Mouse (Mus musculus): Measurements from ENCODE around the gene Rnf222.
A peak's percentile ranks its signal among the peaks of the same experiment; 100 is the strongest.
"Not testable (repeated sequence)": the region's sequence is repeated elsewhere in the genome, so short reads cannot be mapped to it uniquely, and the experiment has no call there.

Rnf222 gene

GRCm38 (mm10) chr11:68911531-68912177, 23.3 kb downstream of the Rnf222 start:
- DNase-seq (ENCODE audit: low spot score): no peak

DNA sequence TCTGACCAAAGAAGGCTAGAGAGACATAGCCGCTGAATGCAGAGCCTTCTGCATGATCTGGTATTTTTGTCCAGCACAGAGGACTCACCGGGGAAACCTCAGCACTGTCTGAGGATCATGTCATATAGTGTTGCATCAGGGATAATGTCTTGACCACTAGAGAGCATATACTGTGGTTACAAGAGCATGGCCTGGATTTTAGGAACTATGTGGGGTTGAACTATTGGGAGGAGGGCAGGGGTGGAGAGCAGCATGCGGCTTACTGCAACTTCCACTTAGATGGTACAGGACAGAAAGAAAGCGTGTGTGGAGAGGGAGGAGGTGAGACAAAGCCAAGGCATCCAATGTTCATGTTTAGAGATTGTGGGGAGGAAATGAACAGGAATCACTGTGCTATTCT, 26.2 kb downstream of the Rnf222 start:
- no peak for DNase-seq (ENCODE audit: low spot score)

GRCm38 (mm10) chr11:68923191-68923590, 34.8 kb downstream of the Rnf222 start:
- DNase-seq (ENCODE audit: low spot score): no peak

DNA sequence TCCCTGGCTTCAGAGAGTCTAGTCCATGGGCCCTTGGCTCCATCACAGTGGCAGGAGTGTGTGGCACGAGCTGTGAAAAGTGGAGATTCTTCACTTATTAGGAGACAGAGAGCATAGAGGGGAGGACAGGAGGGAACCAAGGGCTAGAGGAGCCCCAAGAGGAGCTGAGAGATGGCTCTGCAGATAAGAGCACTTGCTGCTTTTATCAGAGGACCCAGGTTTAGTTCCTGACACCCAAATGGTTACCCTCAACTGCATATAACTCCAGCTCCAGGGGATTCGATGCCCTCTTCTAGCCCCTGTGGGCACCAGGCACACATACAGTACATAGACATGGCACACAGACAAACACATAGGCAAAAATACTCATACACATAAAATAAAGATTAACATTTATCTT, 36.4 kb downstream of the Rnf222 start:
- DNase-seq (ENCODE audit: low spot score): no peak

DNA sequence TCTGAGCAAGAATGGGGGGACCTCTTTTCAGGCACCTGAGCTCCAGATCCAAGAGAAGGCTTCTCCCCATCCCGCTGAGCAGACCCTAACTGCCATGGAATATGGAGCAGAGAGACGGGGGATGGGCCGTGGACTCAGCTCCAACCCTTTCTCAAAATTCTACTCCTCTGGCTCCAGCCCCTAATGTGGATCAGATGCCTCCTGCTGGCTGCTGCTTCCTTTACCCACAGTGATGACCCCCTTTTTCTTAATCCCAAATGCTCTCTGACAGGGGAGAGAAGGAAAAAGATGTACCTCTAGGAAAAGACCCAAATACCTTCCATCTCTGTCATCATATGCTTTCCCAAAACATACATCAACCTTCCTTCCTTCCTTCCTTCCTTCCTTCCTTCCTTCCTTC, 38.6 kb downstream of the Rnf222 start, which contains the start of gene Odf4:
TSS of gene Odf4 (minus strand) at position 101 of the 400 bp plus-strand sequence.
- no peak for DNase-seq (ENCODE audit: low spot score)

DNA sequence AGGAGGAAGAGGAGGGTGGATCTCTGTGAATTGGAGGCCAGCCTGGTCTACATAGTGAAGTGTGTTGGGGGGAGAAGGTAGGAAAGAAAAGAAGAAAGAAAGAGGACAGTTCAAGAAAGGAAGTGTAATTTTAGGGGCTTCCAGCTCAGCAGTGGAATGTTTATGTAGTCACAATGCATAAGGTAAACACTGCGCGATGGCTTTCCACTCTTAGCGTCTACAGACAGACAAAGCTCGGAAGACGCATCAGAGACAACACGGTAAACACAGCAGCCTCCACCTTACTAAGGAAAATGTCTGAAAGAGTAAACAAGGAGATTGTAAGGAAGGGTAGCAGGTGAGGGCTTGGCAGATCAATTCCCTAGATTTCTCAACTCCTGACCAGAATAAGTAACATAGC, 41.6 kb downstream of the Rnf222 start:
- DNase-seq (ENCODE audit: low spot score): no peak

- no peak for DNase-seq (ENCODE audit: low spot score)
Observed at GRCm38 (mm10) chr11:68933885-68934507, 45.6 kb downstream of the Rnf222 start.

- DNase-seq (ENCODE audit: low spot score): not testable (repeated sequence)
Observed at GRCm38 (mm10) chr11:68936951-68937350, 48.6 kb downstream of the Rnf222 start.

GRCm38 (mm10) chr11:68939451-68940304, 51.3 kb downstream of the Rnf222 start:
- peak; percentile 80 for DNase-seq (ENCODE audit: low spot score)

GRCm38 (mm10) chr11:68940516-68940915, 52.2 kb downstream of the Rnf222 start:
- DNase-seq (ENCODE audit: low spot score): no peak

GRCm38 (mm10) chr11:68942731-68943130, 54.4 kb downstream of the Rnf222 start:
- DNase-seq (ENCODE audit: low spot score): no peak

DNA sequence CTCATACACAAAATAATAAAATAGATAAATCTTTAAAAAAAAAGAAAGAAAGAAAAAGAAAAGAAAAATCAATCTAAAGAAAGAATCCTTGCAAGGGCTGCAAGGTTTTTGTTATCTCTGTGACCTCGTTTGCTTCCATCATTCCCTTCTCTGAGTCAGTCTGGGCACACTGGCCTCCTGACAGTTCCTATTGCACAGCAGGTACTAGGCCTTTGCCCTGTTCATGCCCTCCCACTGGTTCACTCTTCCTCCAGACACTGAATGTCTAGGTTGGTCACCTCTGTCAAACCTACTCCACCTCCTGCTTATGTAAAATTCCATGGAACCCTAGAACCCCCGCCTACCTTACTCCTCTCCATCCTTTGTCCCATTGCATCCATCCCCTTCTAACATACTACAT, 56.9 kb downstream of the Rnf222 start:
- no peak for DNase-seq (ENCODE audit: low spot score)

Measured in layer of hippocampus, adult 9-10 months (tissue).